Mouse (Mus musculus) kidney, postnatal 36 days (tissue): ENCODE measurements around the gene Lrp2.
"Not testable (repeated sequence)": the region's sequence is repeated elsewhere in the genome, so short reads cannot be mapped to it uniquely, and the experiment has no call there.

Experiments
- DNase-seq, 2 experiments: peaks; one replicate each; pipeline ENCODE4 v3.0.0; 2021 to 2022; ENCODE audit warnings: mixed read lengths in 2 of 2

Gene Lrp2

GRCm38 (mm10) chr2:69582068-69582467, 3.8 kb downstream of the Lrp2 start:
- not testable (repeated sequence) for DNase-seq

GRCm38 (mm10) chr2:69580091-69580490, 5.8 kb downstream of the Lrp2 start:
- no peak for DNase-seq

- DNase-seq: no peak
These were observed 7.7 kb downstream of the Lrp2 start for GRCm38 (mm10) chr2:69578206-69578605.

GRCm38 (mm10) chr2:69576531-69576930, 9.3 kb downstream of the Lrp2 start:
- no peak for DNase-seq

- DNase-seq: no peak
These were observed 10.9 kb downstream of the Lrp2 start for GRCm38 (mm10) chr2:69574934-69575333.

GRCm38 (mm10) chr2:69574261-69574660, 11.6 kb downstream of the Lrp2 start:
- no peak for DNase-seq

- no peak for DNase-seq
These were observed 12.2 kb downstream of the Lrp2 start for GRCm38 (mm10) chr2:69573733-69574054.

- no peak for DNase-seq
These were observed 12.7 kb downstream of the Lrp2 start for GRCm38 (mm10) chr2:69573038-69573732.

- peak; percentile 59 to 75 for DNase-seq
These were observed 15.3 kb downstream of the Lrp2 start for GRCm38 (mm10) chr2:69570556-69570955.

- DNase-seq: peak; percentile 65 to 88
These were observed 19.6 kb downstream of the Lrp2 start for GRCm38 (mm10) chr2:69566281-69566680.

- no peak for DNase-seq
These were observed 22.4 kb downstream of the Lrp2 start for GRCm38 (mm10) chr2:69563492-69563891.

- DNase-seq: no peak
These were observed 23.1 kb downstream of the Lrp2 start for GRCm38 (mm10) chr2:69562761-69563160.

GRCm38 (mm10) chr2:69560221-69560620, 25.6 kb downstream of the Lrp2 start:
- no peak for DNase-seq

- DNase-seq: peak in 1 of 2 experiments; percentile 38
These were observed 26.5 kb downstream of the Lrp2 start for GRCm38 (mm10) chr2:69559380-69559779.

GRCm38 (mm10) chr2:69556686-69557085, 29.2 kb downstream of the Lrp2 start:
- DNase-seq: no peak

GRCm38 (mm10) chr2:69551639-69552038, 34.2 kb downstream of the Lrp2 start:
- no peak for DNase-seq

- no peak for DNase-seq
These were observed 39.0 kb downstream of the Lrp2 start for GRCm38 (mm10) chr2:69546823-69547222.

- DNase-seq: no peak
These were observed 49.8 kb downstream of the Lrp2 start for GRCm38 (mm10) chr2:69536018-69536417.

GRCm38 (mm10) chr2:69531528-69532055, 54.3 kb downstream of the Lrp2 start:
- no peak for DNase-seq

- no peak for DNase-seq
These were observed 55.0 kb downstream of the Lrp2 start for GRCm38 (mm10) chr2:69530691-69531527.

GRCm38 (mm10) chr2:69530126-69530525, 55.7 kb downstream of the Lrp2 start:
- no peak for DNase-seq

- peak in 1 of 2 experiments; percentile 35 for DNase-seq
These were observed 65.6 kb downstream of the Lrp2 start for GRCm38 (mm10) chr2:69520273-69520672.

- DNase-seq: no peak
These were observed 67.6 kb downstream of the Lrp2 start for GRCm38 (mm10) chr2:69518307-69518706.

- DNase-seq: no peak
These were observed 74.1 kb downstream of the Lrp2 start for GRCm38 (mm10) chr2:69511766-69512165.
